Mouse (Mus musculus): Measurements from ENCODE around the gene Ccdc191.

- TF ChIP-seq EP300 (IDR thresholded peaks at IDR 0.05; ENCODE audit: low read depth) (no peak), CTCF (IDR thresholded peaks at IDR 0.05; ENCODE audit: low read depth) (no peak)
Observed at GRCm38 (mm10) chr16:43963291-43963690, 73.7 kb downstream of the Ccdc191 start.
